Mouse (Mus musculus): ENCODE results near the gene Pphln1.

DNA sequence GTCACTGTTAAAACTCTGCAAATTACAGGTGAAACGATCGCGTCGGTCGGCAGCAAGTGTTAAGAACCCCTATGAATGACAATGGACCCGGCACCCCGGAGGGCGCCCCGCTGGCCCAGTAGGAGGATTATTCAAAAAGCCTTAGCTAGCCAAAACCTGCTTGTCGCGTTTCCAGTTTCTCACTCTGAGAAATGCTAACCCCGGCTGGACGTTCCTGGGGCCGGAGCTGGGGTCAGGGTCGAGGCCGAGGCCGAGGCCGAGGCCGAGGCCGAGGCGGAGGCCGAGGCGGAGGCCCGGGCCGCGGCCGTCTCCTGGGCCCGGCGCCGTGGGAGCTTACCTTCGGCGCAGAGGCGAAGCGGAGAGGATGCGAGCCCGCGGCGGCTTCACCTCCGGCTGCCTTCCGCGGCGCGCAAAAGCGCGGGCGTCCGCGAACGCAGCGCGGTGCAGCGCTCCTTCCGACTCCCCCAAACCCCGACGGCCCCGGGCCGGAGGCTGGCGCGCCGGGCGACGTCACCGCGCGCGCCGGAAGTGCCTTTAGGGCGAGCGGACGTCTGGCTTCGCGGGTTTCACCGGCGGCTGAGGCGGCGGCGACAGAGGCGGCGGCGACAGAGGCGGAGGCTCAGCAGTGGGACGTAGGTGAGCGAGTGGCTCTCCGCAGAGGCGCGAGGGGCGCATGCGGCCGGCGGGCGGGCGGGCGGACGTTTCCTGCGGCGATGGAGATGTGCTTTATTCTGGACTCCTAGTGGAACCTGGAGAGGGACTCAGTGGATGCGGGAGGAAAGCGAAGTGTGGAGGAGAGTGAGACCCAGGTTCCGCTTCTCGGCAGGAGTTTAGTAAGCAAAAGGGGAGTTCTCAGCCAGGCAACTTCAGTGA is at the start of gene Pphln1, which contains the start of gene Zcrb1:
- TF ChIP-seq CTCF (conservative IDR thresholded peaks at IDR 0.05; ENCODE audit: low read length): no peak
- no peak for TF ChIP-seq NANOG (IDR thresholded peaks at IDR 0.05; ENCODE audit: borderline replicate concordance, low read length)
- TF ChIP-seq POU5F1 (IDR thresholded peaks at IDR 0.05; ENCODE audit: borderline replicate concordance, low read length): peak; percentile 77; the same call in 1 of the 2 replicates

Data from E14TG2a.4 (cell line).